Mouse (Mus musculus): ENCODE measurements at regions not wholly inside any gene's neighbourhood (a gene's known extent, or its start where the extent isn't known, plus 50 kb on each side); places are given as distances from the start of the nearest gene placed in this dataset.

- Histone ChIP-seq H3K27ac (ENCODE audit: control insufficient read depth, low read depth, low read length) (no peak overlapping the region), H3K9me3 (replicated peaks; ENCODE audit: insufficient read depth, low read length) (no peaks in the 10 kb centered on the region), H3K36me3 (ENCODE audit: control insufficient read depth in 1 of 2, insufficient read depth in 2 of 2, low read length in 2 of 2) (no peaks in the 10 kb centered on the region), H3K4me1 (ENCODE audit: control insufficient read depth in 1 of 2, insufficient read depth in 2 of 2, low read length in 2 of 2) (no peaks in the 10 kb centered on the region), H3K27me3 (ENCODE audit: control insufficient read depth in 1 of 2, insufficient read depth in 2 of 2, low read length in 2 of 2) (no peaks in the 10 kb centered on the region), H3K9ac (ENCODE audit: control insufficient read depth, low read depth, low read length, poor library complexity, severe bottlenecking) (no peak overlapping the region), H3K4me3 (ENCODE audit: control insufficient read depth in 1 of 2, insufficient read depth in 1 of 2, low read depth in 2 of 2, low read length in 2 of 2) (no peak overlapping the region), H3K79me2 (ENCODE audit: control insufficient read depth, insufficient read depth, low read length, poor library complexity) (no peaks in the 10 kb centered on the region)
- no peak for DNase-seq (ENCODE audit: low read depth, low spot score)
- TF ChIP-seq NELFE (IDR thresholded peaks at IDR 0.05; ENCODE audit: low read depth, low read length) (no peak), MAFK (IDR thresholded peaks at IDR 0.05; ENCODE audit: borderline replicate concordance, low read depth, low read length) (no peak), ZNF384 (IDR thresholded peaks at IDR 0.05; ENCODE audit: low read depth, low read length) (no peak), HCFC1 (IDR thresholded peaks at IDR 0.05; ENCODE audit: low read depth, low read length) (no peak), SMC3 (IDR thresholded peaks at IDR 0.05; ENCODE audit: low read depth, low read length) (no peak)
Observed at GRCm38 (mm10) chr14:24901726-24902125, 414.8 kb downstream of the Rps24 start.

DNA sequence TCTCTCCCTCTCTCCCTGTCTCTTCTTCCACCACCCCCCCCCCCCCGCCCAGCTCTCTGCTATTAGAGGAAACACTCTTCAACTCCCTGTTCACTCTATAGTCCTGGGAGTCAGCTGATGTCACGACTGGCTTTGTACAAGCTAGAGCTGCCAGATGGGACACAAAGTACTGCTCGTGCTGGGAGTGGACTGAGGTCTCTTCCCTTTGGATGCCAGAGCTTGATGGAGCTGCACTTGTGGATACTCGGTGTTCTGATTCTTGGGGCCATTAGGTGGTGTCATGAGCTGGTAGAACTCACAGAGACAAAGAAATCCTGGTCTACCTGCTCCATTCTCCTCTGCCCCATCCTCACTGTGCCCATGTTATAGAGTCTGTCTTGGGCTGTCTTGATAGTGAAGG lies 415.9 kb downstream of the Rps24 start:
- Histone ChIP-seq H3K9ac (ENCODE audit: control insufficient read depth, low read depth, low read length, poor library complexity, severe bottlenecking) (no peak overlapping the region), H3K36me3 (ENCODE audit: control insufficient read depth in 1 of 2, insufficient read depth in 2 of 2, low read length in 2 of 2) (no peaks in the 10 kb centered on the region), H3K4me3 (ENCODE audit: control insufficient read depth in 1 of 2, insufficient read depth in 1 of 2, low read depth in 2 of 2, low read length in 2 of 2) (no peak overlapping the region), H3K4me1 (ENCODE audit: control insufficient read depth in 1 of 2, insufficient read depth in 2 of 2, low read length in 2 of 2) (no peaks in the 10 kb centered on the region), H3K27ac (ENCODE audit: control insufficient read depth, low read depth, low read length) (no peak overlapping the region), H3K79me2 (ENCODE audit: control insufficient read depth, insufficient read depth, low read length, poor library complexity) (no peaks in the 10 kb centered on the region), H3K27me3 (ENCODE audit: control insufficient read depth in 1 of 2, insufficient read depth in 2 of 2, low read length in 2 of 2) (no peaks in the 10 kb centered on the region), H3K9me3 (replicated peaks; ENCODE audit: insufficient read depth, low read length) (no peaks in the 10 kb centered on the region)
- no peak for TF ChIP-seq POLR2A (IDR thresholded peaks at IDR 0.05; ENCODE audit: control insufficient read depth in 1 of 2, insufficient read depth in 1 of 2, low read depth in 1 of 2, low read length in 2 of 2, poor library complexity in 1 of 2)
- no peak for TF ChIP-seq MYC (IDR thresholded peaks at IDR 0.05; ENCODE audit: low read depth, low read length)
- TF ChIP-seq MAZ (IDR thresholded peaks at IDR 0.05; ENCODE audit: low read depth, low read length): no peak
- TF ChIP-seq MEF2A (IDR thresholded peaks at IDR 0.05; ENCODE audit: extremely low read depth, insufficient replicate concordance, low read depth, low read length, poor library complexity, severe bottlenecking): no peak
- no peak for TF ChIP-seq POLR2AphosphoS2 (IDR thresholded peaks at IDR 0.05; ENCODE audit: low read length)
- no peak for TF ChIP-seq SIN3A (IDR thresholded peaks at IDR 0.05; ENCODE audit: low read length)
- TF ChIP-seq ZC3H11A (IDR thresholded peaks at IDR 0.05; ENCODE audit: low read depth, low read length): no peak
- TF ChIP-seq RCOR1 (IDR thresholded peaks at IDR 0.05; ENCODE audit: low read depth, low read length): no peak
- TF ChIP-seq ZKSCAN1 (IDR thresholded peaks at IDR 0.05; ENCODE audit: low read depth, low read length): no peak
- TF ChIP-seq BHLHE40 (IDR thresholded peaks at IDR 0.05; ENCODE audit: borderline replicate concordance, low read depth, low read length): no peak
- no peak for TF ChIP-seq JUND (IDR thresholded peaks at IDR 0.05; ENCODE audit: low read depth, low read length)
- no peak for TF ChIP-seq HCFC1 (IDR thresholded peaks at IDR 0.05; ENCODE audit: low read depth, low read length)
- TF ChIP-seq CHD1 (IDR thresholded peaks at IDR 0.05; ENCODE audit: low read depth, low read length): no peak
- TF ChIP-seq GATA1 (IDR thresholded peaks at IDR 0.05; ENCODE audit: low read depth, low read length): no peak
- no peak for TF ChIP-seq NELFE (IDR thresholded peaks at IDR 0.05; ENCODE audit: low read depth, low read length)
- TF ChIP-seq MXI1 (IDR thresholded peaks at IDR 0.05; ENCODE audit: low read depth, low read length): no peak
- no peak for TF ChIP-seq TCF12 (IDR thresholded peaks at IDR 0.05; ENCODE audit: low read depth, low read length)
- no peak for TF ChIP-seq TAL1 (IDR thresholded peaks at IDR 0.05; ENCODE audit: low read length)
- no peak for TF ChIP-seq GABPA (IDR thresholded peaks at IDR 0.05; ENCODE audit: low read depth, low read length)
- no peak for TF ChIP-seq EP300 (IDR thresholded peaks at IDR 0.05; ENCODE audit: low read depth in 1 of 2, low read length in 2 of 2)
- no peak for DNase-seq (ENCODE audit: low read depth, low spot score)
